Mouse (Mus musculus) midbrain, embryonic 14.5 days (tissue): ENCODE data around the gene Sirt5. TPM values are rescaled to one million over a fixed set of nuclear protein-coding genes. Genes with fewer than 3 reads are reported as not detected.

Experiments
- ATAC-seq: fragments of 200-750 bp; cut with Nextera tagmentation; 2 replicates; pipeline ENCODE4 v1.8.0; 2017; ENCODE audit warnings: moderate number of reproducible peaks, moderate library complexity; ENCODE audit not compliant: low FRiP score, low TSS enrichment
- DNase-seq: peaks from one replicate; pipeline ENCODE4 v3.0.0-alpha.2; 2015
- H3K27ac ChIP-seq: fragments of 300-500 bp; sonication (generic); replicated peaks from 2 replicates; pipeline ENCODE4 v1.5.1; 2014; ENCODE audit warnings: mild to moderate bottlenecking, low read depth, low read length, moderate library complexity
- H3K27me3 ChIP-seq: fragments of 300-500 bp; sonication (generic); 2 replicates; pipeline ENCODE4 v1.6.1; 2014; ENCODE audit warnings: low read length, control low read depth, mixed read lengths; ENCODE audit not compliant: control insufficient read depth, insufficient read depth
- H3K36me3 ChIP-seq: fragments of 300-500 bp; sonication (generic); 2 replicates; pipeline ENCODE4 v1.6.1; 2014; ENCODE audit warnings: low read length, control low read depth; ENCODE audit not compliant: control insufficient read depth, insufficient read depth
- H3K4me1 ChIP-seq: fragments of 300-500 bp; sonication (generic); 2 replicates; pipeline ENCODE4 v1.6.1; 2014; ENCODE audit warnings: mild to moderate bottlenecking, antibody characterized with exemption, low read length, control low read depth; ENCODE audit not compliant: control insufficient read depth, insufficient read depth
- H3K4me2 ChIP-seq: fragments of 300-500 bp; sonication (generic); 2 replicates; pipeline ENCODE4 v1.6.1; 2014; ENCODE audit warnings: mild to moderate bottlenecking, low read length, moderate library complexity
- H3K4me3 ChIP-seq: fragments of 300-500 bp; sonication (generic); replicated peaks from 2 replicates; pipeline ENCODE4 v1.5.1; 2014; ENCODE audit warnings: low read depth, low read length
- H3K9ac ChIP-seq: fragments of 300-500 bp; sonication (generic); replicated peaks from 2 replicates; pipeline ENCODE4 v1.6.1; 2014; ENCODE audit warnings: mild to moderate bottlenecking, low read length, moderate library complexity
- H3K9me3 ChIP-seq: fragments of 300-500 bp; sonication (generic); 2 replicates; pipeline ENCODE4 v1.6.1; 2016; ENCODE audit warnings: low read length, control low read depth, mixed read lengths; ENCODE audit not compliant: control insufficient read depth
- WGBS: fragments of 180-500 bp; shearing (Covaris S2); extraction: QIAGEN DNeasy Blood & Tissue Kit; methylation state at CpG from one replicate; pipeline ENCODE4 v1.1.7; 2014; 5-methylcytosine and 5-hydroxymethylcytosine counted together
- polyA plus RNA-seq: library from polyadenylated mRNA; unstranded; fragments of >200 nt; fragmentation: Nextera tagmentation; extraction: Ambion mirVana; gene quantifications from 2 replicates; pipeline ENCODE4 v1.2.1, GENCODE M21; 2014

Sirt5 gene
- polyA plus RNA-seq, 1 experiment from 2014 or later: 31.8 TPM

DNA sequence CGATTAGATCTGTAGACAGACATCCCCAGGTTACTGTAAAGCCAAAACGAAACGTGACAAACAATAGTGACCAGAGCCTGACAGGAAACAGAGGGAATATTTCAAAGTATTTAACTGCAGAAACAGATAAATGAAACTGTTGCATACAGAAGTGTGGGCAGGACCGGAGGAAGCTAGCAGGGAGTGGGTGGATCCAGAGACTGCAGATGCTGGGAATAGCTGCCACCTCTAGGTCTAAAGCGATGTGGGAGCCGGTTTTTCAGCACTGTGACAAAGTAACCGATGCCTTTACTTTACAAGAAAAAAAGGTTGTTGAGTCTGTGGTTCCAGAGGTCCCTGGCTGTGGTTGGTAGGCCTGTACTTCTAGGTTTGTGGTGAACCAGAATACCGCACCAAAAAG, 27.3 kb upstream of the Sirt5 start:
- H3K4me3 ChIP-seq: no peak overlapping the region
- H3K4me1 ChIP-seq: no peaks in the 10 kb centered on the region
- no peak overlapping the region for H3K27ac ChIP-seq
- no peaks in the 10 kb centered on the region for H3K27me3 ChIP-seq
- H3K9ac ChIP-seq: no peak overlapping the region
- no peaks in the 10 kb centered on the region for H3K9me3 ChIP-seq
- WGBS: 96% methylated on average over 8 of the region's 8 CpGs
- no peak for DNase-seq
- H3K36me3 ChIP-seq: no peaks in the 10 kb centered on the region
- no peak overlapping the region for H3K4me2 ChIP-seq
- no peak for ATAC-seq

GRCm38 (mm10) chr13:43338632-43339031, 26.7 kb upstream of the Sirt5 start:
- Histone ChIP-seq H3K9me3 (no peaks in the 10 kb centered on the region), H3K4me2 (no peak overlapping the region), H3K4me3 (no peak overlapping the region), H3K4me1 (no peaks in the 10 kb centered on the region), H3K27me3 (no peaks in the 10 kb centered on the region), H3K36me3 (no peaks in the 10 kb centered on the region), H3K9ac (no peak overlapping the region), H3K27ac (no peak overlapping the region)
- no peak for ATAC-seq
- WGBS: 63% methylated on average over 4 of the region's 4 CpGs
- DNase-seq: peak; percentile 8

DNA sequence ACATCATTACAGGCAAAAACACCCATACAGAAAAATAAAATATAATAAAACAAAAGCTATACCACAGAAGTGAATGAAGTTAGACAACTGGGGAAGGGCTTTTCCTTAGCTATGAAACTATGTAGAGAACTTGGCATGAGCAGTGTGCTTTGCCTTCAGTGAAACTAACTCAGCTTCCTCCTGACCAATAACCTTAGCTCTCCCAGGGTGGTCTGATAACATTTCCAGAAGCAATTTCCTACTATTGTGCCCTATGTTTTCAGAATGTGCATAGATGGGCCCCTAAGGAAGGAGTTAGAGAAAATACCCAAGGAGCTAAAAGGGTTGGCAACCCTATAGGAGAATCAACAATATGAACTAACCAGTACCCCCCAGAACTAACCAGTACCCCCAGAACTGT, 18.5 kb upstream of the Sirt5 start:
- no peak for DNase-seq
- Histone ChIP-seq H3K9ac (no peak overlapping the region), H3K36me3 (no peaks in the 10 kb centered on the region), H3K27me3 (no peaks in the 10 kb centered on the region), H3K27ac (no peak overlapping the region), H3K4me1 (no peaks in the 10 kb centered on the region), H3K4me2 (no peak overlapping the region), H3K9me3 (no peaks in the 10 kb centered on the region), H3K4me3 (no peak overlapping the region)
- no peak for ATAC-seq

DNA sequence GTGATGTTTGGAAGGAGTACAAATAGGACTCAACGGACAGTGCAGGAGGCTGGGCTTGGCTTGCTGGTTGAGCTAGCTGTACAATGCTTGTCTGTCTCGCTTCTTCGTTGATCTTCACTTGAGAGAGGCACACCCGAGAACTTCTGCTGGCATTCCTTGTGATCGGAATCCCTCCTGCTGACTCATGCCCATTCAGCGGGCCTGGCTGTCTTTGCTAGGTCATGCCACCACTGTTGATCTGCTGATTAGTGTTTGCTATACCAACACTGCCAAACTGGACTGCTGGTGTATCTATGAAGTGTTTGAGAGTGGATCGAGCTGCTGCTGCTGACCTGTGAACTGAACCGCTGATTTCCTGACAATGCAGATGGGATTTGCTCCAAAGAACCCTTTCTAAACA, 15.9 kb upstream of the Sirt5 start:
- Histone ChIP-seq H3K27ac (no peak overlapping the region), H3K4me2 (no peak overlapping the region), H3K9ac (no peak overlapping the region), H3K36me3 (no peaks in the 10 kb centered on the region), H3K9me3 (no peaks in the 10 kb centered on the region), H3K4me1 (no peaks in the 10 kb centered on the region), H3K4me3 (no peak overlapping the region), H3K27me3 (no peaks in the 10 kb centered on the region)
- no peak for ATAC-seq
- no peak for DNase-seq
- 85% methylated on average over 8 of the region's 8 CpGs for WGBS

DNA sequence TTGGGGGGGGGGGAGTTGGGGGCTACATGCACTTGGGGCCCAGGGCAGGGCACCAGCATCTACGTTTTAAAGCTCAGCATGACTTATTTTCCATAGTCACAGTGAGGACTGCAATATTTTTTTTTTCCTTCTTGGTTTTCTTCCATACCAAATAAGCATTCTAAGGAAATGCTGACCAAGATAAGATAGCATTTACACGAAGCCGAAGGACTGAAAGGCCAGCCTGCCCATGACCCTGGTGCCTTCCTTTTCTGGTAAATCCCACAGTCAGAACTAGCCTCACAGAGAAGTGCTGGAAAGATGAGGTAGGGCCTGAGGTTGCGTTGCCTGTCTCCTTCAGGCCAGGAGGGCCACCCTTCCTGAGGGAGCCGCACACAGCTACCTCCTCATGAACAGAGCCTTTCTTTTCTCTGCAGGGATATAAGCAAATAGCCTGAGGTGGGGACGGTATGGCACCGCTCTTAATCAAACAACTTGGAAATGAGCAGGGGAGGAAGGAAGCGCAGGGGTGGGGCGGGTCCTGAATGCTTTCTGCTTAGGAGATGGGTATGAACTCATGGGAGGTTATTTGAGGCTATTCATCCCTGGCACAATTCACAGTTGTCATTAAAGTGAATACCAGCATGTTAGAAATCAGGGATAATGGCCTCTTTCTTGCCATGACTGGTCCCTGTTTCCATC, 14.7 kb upstream of the Sirt5 start:
- ATAC-seq: no peak
- WGBS: 86% methylated on average over 9 of the region's 9 CpGs
- DNase-seq: no peak
- no peaks in the 10 kb centered on the region for H3K36me3 ChIP-seq
- no peak overlapping the region for H3K9ac ChIP-seq
- no peak overlapping the region for H3K4me3 ChIP-seq
- H3K27me3 ChIP-seq: no peaks in the 10 kb centered on the region
- H3K9me3 ChIP-seq: no peaks in the 10 kb centered on the region
- no peak overlapping the region for H3K27ac ChIP-seq
- no peak overlapping the region for H3K4me2 ChIP-seq
- H3K4me1 ChIP-seq: no peaks in the 10 kb centered on the region

DNA sequence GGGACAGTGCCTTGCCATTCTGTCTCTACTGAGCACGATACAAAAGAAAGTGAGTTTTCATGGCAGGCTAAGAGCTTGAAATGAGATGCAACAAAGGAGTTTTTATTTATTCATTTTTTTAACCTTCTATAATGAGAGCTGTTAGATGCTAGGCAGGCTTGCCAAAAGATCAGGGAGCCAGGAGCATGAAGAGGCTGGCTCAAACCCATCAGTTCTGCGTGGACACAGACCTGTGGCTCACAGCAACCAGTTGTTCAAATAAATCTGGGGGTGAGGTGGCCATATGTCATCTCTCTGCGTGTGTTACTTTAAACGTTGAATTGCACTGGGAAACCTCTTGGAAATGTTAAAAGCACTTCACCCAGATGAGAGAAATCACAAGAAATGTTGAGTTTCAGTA, 11.9 kb upstream of the Sirt5 start:
- no peak overlapping the region for H3K9ac ChIP-seq
- 67% methylated on average over 4 of the region's 4 CpGs for WGBS
- H3K4me3 ChIP-seq: no peak overlapping the region
- no peak overlapping the region for H3K4me2 ChIP-seq
- no peaks in the 10 kb centered on the region for H3K4me1 ChIP-seq
- ATAC-seq (no peak), DNase-seq (no peak)
- H3K27ac ChIP-seq: no peak overlapping the region
- no peaks in the 10 kb centered on the region for H3K9me3 ChIP-seq
- no peaks in the 10 kb centered on the region for H3K27me3 ChIP-seq
- no peaks in the 10 kb centered on the region for H3K36me3 ChIP-seq

DNA sequence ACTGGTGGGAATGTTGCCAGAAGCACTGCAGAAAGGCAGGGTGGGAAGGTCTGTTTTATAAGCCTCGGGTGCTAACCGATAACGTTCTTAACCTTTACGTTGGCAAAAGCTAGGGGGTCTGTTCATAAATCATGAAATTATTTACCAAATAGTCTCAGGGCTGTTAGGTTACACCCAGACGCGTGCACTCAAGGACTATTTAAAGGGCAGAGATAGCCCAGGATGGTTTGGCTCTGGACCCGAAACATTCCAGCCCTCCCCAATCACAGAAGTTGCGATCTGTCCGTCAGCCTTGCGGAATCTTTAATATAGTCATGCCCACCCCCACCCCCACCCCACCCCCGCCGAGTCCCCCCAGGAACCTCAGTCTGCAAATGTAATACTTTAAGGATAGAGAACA, 10.9 kb upstream of the Sirt5 start:
- DNase-seq: no peak
- WGBS: 90% methylated on average over 12 of the region's 12 CpGs

GRCm38 (mm10) chr13:43356346-43357125, 8.8 kb upstream of the Sirt5 start:
- Histone ChIP-seq H3K9me3 (no peaks in the 10 kb centered on the region), H3K4me3 (no peak overlapping the region), H3K9ac (no peak overlapping the region), H3K27ac (no peak overlapping the region), H3K4me2 (no peak overlapping the region), H3K27me3 (no peaks in the 10 kb centered on the region), H3K36me3 (no peaks in the 10 kb centered on the region), H3K4me1 (0 out of 2 replicates have a peak, but pooled peaks cover 3% of the 10 kb centered on the region)
- ATAC-seq: no peak
- DNase-seq: no peak
- 91% methylated on average over 14 of the region's 14 CpGs for WGBS

More for the DNA sequence above, 10.9 kb upstream of the Sirt5 start:
- H3K4me3 ChIP-seq: no peak overlapping the region
- no peak overlapping the region for H3K4me2 ChIP-seq
- no peak overlapping the region for H3K27ac ChIP-seq
- no peaks in the 10 kb centered on the region for H3K9me3 ChIP-seq
- no peaks in the 10 kb centered on the region for H3K27me3 ChIP-seq
- no peaks in the 10 kb centered on the region for H3K36me3 ChIP-seq
- ATAC-seq: no peak
- H3K9ac ChIP-seq: no peak overlapping the region
- 0 out of 2 replicates have a peak, but pooled peaks cover 3% of the 10 kb centered on the region for H3K4me1 ChIP-seq

GRCm38 (mm10) chr13:43360534-43360933, 4.8 kb upstream of the Sirt5 start:
- WGBS: 57% methylated on average over 6 of the region's 6 CpGs
- H3K4me3 ChIP-seq: no peak overlapping the region
- H3K27me3 ChIP-seq: no peaks in the 10 kb centered on the region
- DNase-seq: no peak
- ATAC-seq: no peak
- 0 out of 2 replicates have a peak, but pooled peaks cover 3% of the 10 kb centered on the region for H3K4me1 ChIP-seq
- no peaks in the 10 kb centered on the region for H3K36me3 ChIP-seq
- H3K9ac ChIP-seq: no peak overlapping the region
- no peak overlapping the region for H3K27ac ChIP-seq
- no peak overlapping the region for H3K4me2 ChIP-seq
- no peaks in the 10 kb centered on the region for H3K9me3 ChIP-seq
